Mouse (Mus musculus) stomach, embryonic 16.5 days (tissue): ENCODE data around the gene Slc16a11. TPM values are rescaled to one million over a fixed set of nuclear protein-coding genes. Genes with fewer than 3 reads are reported as not detected.

Source experiments
- ATAC-seq: fragments of 200-750 bp; cut with Nextera tagmentation; 2 replicates; pipeline ENCODE4 v1.8.0; 2017; ENCODE audit warnings: moderate number of reproducible peaks, moderate TSS enrichment; ENCODE audit not compliant: insufficient read depth, low FRiP score
- H3K27ac ChIP-seq: fragments of 300-500 bp; sonication (generic); 2 replicates; pipeline ENCODE4 v1.5.1; 2014; ENCODE audit warnings: low read length
- H3K27me3 ChIP-seq: fragments of 300-500 bp; sonication (generic); 2 replicates; pipeline ENCODE4 v1.6.1; 2014; ENCODE audit warnings: low read length, control low read depth, mixed read lengths; ENCODE audit not compliant: control insufficient read depth, insufficient read depth
- H3K36me3 ChIP-seq: fragments of 300-500 bp; sonication (generic); 2 replicates; pipeline ENCODE4 v1.6.1; 2014; ENCODE audit warnings: low read length; ENCODE audit not compliant: control insufficient read depth, insufficient read depth
- H3K4me1 ChIP-seq: fragments of 300-500 bp; sonication (generic); 2 replicates; pipeline ENCODE4 v1.6.1; 2014; ENCODE audit warnings: low read length, control low read depth, mixed read lengths; ENCODE audit not compliant: control insufficient read depth, insufficient read depth
- H3K4me2 ChIP-seq: fragments of 300-500 bp; sonication (generic); 2 replicates; pipeline ENCODE4 v1.6.1; 2014; ENCODE audit warnings: low read depth, low read length, mixed read lengths
- H3K4me3 ChIP-seq: fragments of 300-500 bp; sonication (generic); replicated peaks from 2 replicates; pipeline ENCODE4 v1.5.1; 2014; ENCODE audit warnings: mild to moderate bottlenecking, low read length
- H3K9ac ChIP-seq: fragments of 300-500 bp; sonication (generic); 2 replicates; pipeline ENCODE4 v1.6.1; 2014; ENCODE audit warnings: low read length
- H3K9me3 ChIP-seq: fragments of 300-500 bp; sonication (generic); replicated peaks from 2 replicates; pipeline ENCODE4 v1.6.1; 2016; ENCODE audit warnings: low read length, control low read depth; ENCODE audit not compliant: control insufficient read depth
- WGBS: fragments of 180-500 bp; shearing (Covaris S2); extraction: QIAGEN DNeasy Blood & Tissue Kit; methylation state at CpG from one replicate; pipeline ENCODE4 v1.1.7; 2014; 5-methylcytosine and 5-hydroxymethylcytosine counted together
- polyA plus RNA-seq: library from polyadenylated mRNA; unstranded; fragments of >200 nt; fragmentation: Nextera tagmentation; extraction: Ambion mirVana; gene quantifications from 2 replicates; pipeline ENCODE4 v1.2.1, GENCODE M21; 2015

The Slc16a11 gene
- polyA plus RNA-seq, 1 experiment from 2014 or later: 1.5 TPM

DNA sequence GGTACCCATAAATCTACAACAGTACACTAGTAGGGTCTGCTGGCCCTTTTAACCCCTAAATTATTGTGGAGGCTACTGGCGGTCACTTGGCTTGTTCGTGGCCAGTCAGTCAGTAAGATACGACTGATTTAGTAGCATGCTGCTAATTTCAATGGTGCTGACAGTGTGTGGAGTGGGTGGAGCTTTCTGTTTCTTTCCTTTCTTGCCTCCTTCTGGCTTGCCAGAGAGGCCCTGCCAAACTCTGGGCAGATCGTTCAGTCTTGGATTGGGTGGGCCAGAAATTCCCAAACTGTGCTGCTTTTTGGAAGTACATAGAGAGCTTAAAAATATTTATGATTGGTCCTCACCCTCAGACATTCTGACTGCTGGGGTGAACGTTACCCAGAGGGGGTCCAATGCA is 14.6 kb downstream of the Slc16a11 start:
- WGBS: 39% methylated on average over 5 of the region's 5 CpGs
- Histone ChIP-seq H3K9ac (peak overlapping the region; percentile 60), H3K27me3 (peaks cover 19% of the 10 kb centered on the region; the same call in 1 of the 2 replicates), H3K4me2 (peak overlapping the region; percentile 55), H3K27ac (no peak overlapping the region), H3K4me3 (peak overlapping the region; percentile 40), H3K4me1 (peaks cover 21% of the 10 kb centered on the region; the same call in 1 of the 2 replicates), H3K9me3 (no peaks in the 10 kb centered on the region), H3K36me3 (no peaks in the 10 kb centered on the region)
- no peak for ATAC-seq

DNA sequence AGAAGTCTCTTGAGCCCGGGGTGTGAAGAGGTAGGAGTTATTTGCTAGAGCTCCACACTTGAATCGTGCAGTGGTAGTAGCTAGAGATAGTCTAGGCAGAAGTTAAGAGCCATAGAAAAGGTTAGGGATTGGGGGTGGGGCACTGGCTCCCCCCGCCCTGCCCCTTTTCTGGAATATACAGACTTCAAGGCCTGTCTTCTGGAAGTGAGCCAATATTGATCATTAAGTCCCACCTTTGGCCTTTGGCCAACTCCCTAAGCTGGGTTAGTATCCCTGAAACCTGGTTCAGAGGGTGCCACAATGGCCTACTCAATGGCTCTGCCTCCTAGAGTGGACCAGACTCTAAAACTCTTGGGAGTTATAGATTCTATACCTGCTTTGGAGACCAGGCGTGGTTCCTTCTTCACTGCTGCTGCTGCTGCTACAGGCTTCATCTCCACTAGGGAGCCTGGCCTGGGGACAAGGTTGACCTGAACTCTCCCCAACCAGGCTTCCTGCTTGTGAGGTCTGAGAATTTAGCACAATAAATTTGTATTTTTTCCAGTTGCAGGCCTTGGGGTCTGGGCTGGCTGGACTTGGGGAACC is 15.2 kb downstream of the Slc16a11 start:
- Histone ChIP-seq H3K4me2 (peak overlapping the region; percentile 55), H3K36me3 (no peaks in the 10 kb centered on the region), H3K4me1 (peaks cover 21% of the 10 kb centered on the region; the same call in 1 of the 2 replicates), H3K9me3 (no peaks in the 10 kb centered on the region), H3K27me3 (peaks cover 19% of the 10 kb centered on the region; the same call in 1 of the 2 replicates), H3K4me3 (peak overlapping the region; percentile 45), H3K9ac (peak overlapping the region; percentile 54), H3K27ac (0 out of 2 replicates have a peak overlapping the region, but pooled peaks have one; percentile 2)
- no peak for ATAC-seq
- 85% methylated on average over 4 of the region's 4 CpGs for WGBS

DNA sequence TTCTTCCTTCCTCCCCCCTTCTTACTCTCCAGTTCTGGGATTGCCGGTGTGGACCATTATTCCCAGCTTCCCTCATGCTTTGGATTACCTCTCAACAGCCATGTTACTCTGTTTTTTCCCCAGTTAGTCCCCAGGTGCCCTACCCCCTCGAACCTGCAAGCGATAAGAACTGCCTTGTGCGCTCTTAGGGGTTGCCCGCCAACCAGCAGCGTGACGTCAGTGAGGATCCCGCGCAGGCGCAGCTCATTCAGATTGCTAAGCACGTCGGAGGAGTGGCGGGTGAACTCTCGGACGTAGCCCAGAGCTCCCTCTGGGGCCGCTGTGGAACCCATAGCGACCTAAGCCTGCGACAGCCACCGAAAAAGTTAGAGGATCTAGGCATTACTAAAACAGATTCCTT is 16.3 kb downstream of the Slc16a11 start:
- Histone ChIP-seq H3K4me3 (peak overlapping the region; percentile 45), H3K27ac (peak overlapping the region; percentile 62; the same call in 1 of the 2 replicates), H3K9ac (peak overlapping the region; percentile 54), H3K36me3 (no peaks in the 10 kb centered on the region), H3K4me1 (peaks cover 21% of the 10 kb centered on the region; the same call in 1 of the 2 replicates), H3K4me2 (peak overlapping the region; percentile 55), H3K27me3 (peaks cover 19% of the 10 kb centered on the region; the same call in 1 of the 2 replicates), H3K9me3 (no peaks in the 10 kb centered on the region)
- 1% methylated on average over 19 of the region's 19 CpGs for WGBS
- ATAC-seq: peak; percentile 44; the same call in 1 of the 2 replicates

DNA sequence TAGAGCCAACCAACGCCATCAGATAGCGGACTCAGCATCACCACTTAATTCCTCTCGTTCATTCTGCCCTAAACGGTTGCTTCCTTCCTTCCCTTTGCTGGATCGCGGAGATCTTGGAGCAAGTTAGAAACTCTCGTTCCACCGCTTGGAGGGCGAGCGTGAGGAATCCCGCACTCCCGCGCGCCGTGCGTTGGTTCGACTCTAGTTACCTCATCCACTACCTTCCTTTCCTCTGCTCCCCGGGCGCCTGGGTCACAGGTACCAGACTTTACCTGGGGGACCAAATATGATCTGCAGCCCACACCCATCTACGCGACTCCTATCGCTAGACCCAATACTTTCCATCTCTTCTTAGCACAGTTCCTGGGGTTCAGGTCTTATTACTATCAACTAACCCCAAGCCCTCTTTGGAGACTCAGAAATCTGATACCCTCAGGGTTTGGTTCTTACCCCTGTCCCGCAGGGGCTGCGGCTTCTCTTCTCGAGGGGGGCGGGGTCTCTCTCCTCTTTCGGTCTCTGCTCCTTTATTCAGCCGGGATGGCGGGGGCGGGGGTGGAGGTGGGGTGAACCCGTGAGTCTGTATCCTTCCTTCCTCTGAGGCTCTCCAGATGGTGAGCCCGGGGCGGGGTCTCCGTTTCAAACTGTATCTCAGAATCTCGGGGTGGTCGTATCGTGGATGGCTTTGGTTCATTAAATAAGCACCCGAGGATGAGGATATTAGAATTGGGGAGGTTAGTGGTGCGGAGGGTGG is 16.9 kb downstream of the Slc16a11 start, which contains the start of gene Bcl6b:
TSS of gene Bcl6b (minus strand) at position 539 of the 751 bp plus-strand sequence.
- ATAC-seq: no peak
- Histone ChIP-seq H3K4me3 (peak within 1 kb of the TSS; percentile 45), H3K4me1 (peaks cover 21% of the 10 kb centered on the region; the same call in 1 of the 2 replicates), H3K27ac (peak within 1 kb of the TSS; percentile 62), H3K36me3 (no peaks in the 10 kb centered on the region), H3K9ac (peak within 1 kb of the TSS; percentile 60), H3K4me2 (peak within 1 kb of the TSS; percentile 55), H3K9me3 (no peaks in the 10 kb centered on the region), H3K27me3 (peaks cover 19% of the 10 kb centered on the region; the same call in 1 of the 2 replicates)
- WGBS: 3% methylated on average over 39 of the region's 39 CpGs

DNA sequence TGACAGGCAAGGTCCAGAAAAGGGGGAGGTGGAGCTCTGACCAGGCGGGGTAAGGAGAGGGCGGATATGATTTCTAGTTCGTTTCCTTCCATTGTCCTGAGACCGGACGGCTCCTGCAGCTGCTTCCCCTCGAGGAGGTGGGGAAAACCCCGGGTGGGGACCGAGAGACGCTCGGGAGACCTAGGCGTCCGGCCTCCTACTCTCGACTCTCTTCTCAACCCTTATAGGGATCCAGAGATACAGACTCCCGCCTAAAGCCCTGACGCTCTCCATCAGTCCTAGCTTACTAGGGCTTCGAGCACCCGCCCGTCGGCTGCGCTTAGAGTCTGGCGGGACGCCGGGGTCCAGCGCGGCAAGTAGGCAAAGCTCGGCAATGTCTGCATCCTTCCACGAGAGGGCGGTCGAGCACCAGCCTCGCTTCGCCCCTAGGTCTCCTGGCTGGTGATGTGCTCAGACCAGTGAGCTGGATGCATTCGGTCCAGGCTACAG is 17.7 kb downstream of the Slc16a11 start:
- Histone ChIP-seq H3K4me1 (peaks cover 21% of the 10 kb centered on the region; the same call in 1 of the 2 replicates), H3K9me3 (no peaks in the 10 kb centered on the region)
- under 1% methylated on average over 32 of the region's 32 CpGs for WGBS

DNA sequence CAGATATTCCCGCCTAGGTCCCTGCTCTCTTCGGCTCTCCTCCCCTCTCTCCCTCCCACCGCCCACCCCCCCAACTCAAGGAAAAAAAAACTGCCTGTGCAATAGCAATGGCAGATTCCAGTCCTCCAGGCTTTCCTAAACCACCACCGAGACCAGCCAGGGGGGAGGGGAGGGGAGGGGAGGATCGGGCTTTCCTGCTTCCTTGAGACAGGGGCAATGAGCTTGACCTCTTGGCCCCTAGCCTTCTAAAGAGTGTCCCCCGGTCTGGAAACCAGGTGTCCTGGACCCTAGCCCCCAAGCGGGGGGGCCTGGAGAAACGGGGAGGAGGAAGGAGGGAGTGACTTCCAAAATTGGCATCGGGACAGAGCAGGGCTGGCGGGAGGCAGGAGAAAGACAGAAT is 20.0 kb downstream of the Slc16a11 start:
- Histone ChIP-seq H3K27ac (peak overlapping the region; percentile 13; the same call in 1 of the 2 replicates), H3K4me3 (peak overlapping the region; percentile 48), H3K36me3 (no peaks in the 10 kb centered on the region), H3K9ac (peak overlapping the region; percentile 79), H3K9me3 (no peaks in the 10 kb centered on the region), H3K4me1 (peaks cover 18% of the 10 kb centered on the region; the same call in 1 of the 2 replicates), H3K27me3 (peaks cover 11% of the 10 kb centered on the region; the same call in 1 of the 2 replicates), H3K4me2 (peak overlapping the region; percentile 63)
- no peak for ATAC-seq
- 7% methylated on average over 9 of the region's 10 CpGs for WGBS

More for the DNA sequence above, 17.7 kb downstream of the Slc16a11 start:
- Histone ChIP-seq H3K4me3 (peak overlapping the region; percentile 45), H3K27ac (peak overlapping the region; percentile 62), H3K36me3 (no peaks in the 10 kb centered on the region), H3K4me2 (peak overlapping the region; percentile 55), H3K27me3 (peaks cover 19% of the 10 kb centered on the region; the same call in 1 of the 2 replicates), H3K9ac (peak overlapping the region; percentile 60; the same call in 1 of the 2 replicates)
- ATAC-seq: peak; percentile 70

DNA sequence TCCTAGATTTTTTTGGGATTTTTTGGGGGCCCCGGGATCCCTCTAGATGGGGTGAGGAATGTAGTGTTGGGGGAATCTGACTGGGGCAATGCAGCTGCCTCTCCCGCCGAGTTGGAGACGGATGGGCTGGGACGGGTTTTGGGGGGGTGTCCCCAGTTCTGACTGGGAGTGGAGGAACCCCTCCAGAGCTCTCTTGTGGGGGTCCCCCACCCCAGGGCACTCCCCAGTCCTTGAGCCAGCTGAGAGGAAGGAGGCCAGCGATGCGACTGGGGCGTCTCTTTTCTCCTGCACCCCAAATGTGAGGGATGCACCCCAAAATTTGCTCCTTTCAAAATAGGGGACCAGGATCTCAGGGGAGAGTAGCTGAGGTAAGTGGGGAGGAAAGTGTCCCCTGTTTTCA is 20.5 kb downstream of the Slc16a11 start:
- no peaks in the 10 kb centered on the region for H3K9me3 ChIP-seq
- peak overlapping the region; percentile 63 for H3K4me2 ChIP-seq
- H3K4me3 ChIP-seq: peak overlapping the region; percentile 48
- peak overlapping the region; percentile 79 for H3K9ac ChIP-seq
- WGBS: 29% methylated on average over 8 of the region's 8 CpGs
- peaks cover 8% of the 10 kb centered on the region; the same call in 1 of the 2 replicates for H3K27me3 ChIP-seq
- H3K4me1 ChIP-seq: peaks cover 17% of the 10 kb centered on the region; the same call in 1 of the 2 replicates
- H3K36me3 ChIP-seq: no peaks in the 10 kb centered on the region
- 0 out of 2 replicates have a peak overlapping the region, but pooled peaks have one; percentile 8 for H3K27ac ChIP-seq
- no peak for ATAC-seq

DNA sequence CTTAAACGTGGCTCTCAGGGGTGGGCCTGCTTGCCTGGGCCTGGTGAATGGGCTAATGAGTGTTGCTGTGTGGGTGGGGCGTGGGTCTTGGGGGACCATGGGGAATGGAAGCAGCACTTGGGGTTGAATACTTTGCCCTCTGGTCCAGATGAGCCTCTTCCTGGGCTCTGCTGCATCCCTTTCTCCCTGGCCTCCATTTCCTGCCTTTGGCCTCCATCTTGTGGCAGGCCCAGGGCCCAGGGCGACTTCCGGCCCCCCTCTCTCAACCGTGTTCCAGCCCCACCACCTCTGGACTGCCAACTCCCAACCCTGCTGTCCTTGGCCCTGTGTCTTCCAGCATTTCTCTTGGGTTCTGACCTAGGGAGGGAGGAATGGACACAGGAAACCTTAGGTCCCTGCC is 21.5 kb downstream of the Slc16a11 start:
- Histone ChIP-seq H3K27ac (no peak overlapping the region), H3K4me3 (no peak overlapping the region), H3K9me3 (no peaks in the 10 kb centered on the region), H3K9ac (no peak overlapping the region), H3K36me3 (no peaks in the 10 kb centered on the region), H3K27me3 (0 out of 2 replicates have a peak, but pooled peaks cover 6% of the 10 kb centered on the region), H3K4me2 (no peak overlapping the region; the same call in 1 of the 2 replicates), H3K4me1 (peaks cover 16% of the 10 kb centered on the region)
- ATAC-seq: no peak
- 58% methylated on average over 5 of the region's 5 CpGs for WGBS
